ENCODE assay signal across 8 mouse cellular contexts in the genomic region with DNA sequence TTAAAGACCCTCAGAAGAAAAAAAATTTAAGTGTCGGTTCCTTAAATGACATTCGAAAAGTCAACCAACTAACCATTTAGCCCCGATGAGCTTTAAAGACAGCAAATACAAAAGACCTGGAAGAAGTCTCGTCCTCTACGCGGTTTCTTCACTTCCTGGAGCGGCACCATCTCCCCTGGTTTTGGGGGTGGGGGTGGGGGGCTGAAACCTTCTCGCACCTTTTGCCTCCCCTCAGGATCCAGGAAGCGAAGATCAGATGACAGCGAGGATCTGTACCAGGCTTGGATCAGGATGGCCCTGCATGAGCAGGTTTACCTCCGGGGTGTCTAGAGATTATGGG. TPM values are rescaled to one million over a fixed set of nuclear protein-coding genes. Genes with fewer than 3 reads are reported as not detected.
A peak's percentile ranks its signal among the peaks of the same experiment; 100 is the strongest.
DNase-seq lines count a peak whose midpoint lies in the region; ATAC-seq and TF ChIP-seq lines count a peak whose summit lies in the region.

No protein-coding gene starts in this region.

- WGBS in kidney, postnatal 0 days = 5% methylated on average over 11 of the region's 11 CpGs
- WGBS in embryonic facial prominence, embryonic 11.5 days = 6% methylated on average over 11 of the region's 11 CpGs
- 5% methylated on average over 11 of the region's 11 CpGs for WGBS in hindbrain, postnatal 0 days
- WGBS in midbrain, embryonic 16.5 days = 6% methylated on average over 11 of the region's 11 CpGs

- H3K36me3 ChIP-seq in kidney, postnatal 0 days (ENCODE audit: insufficient read depth, low read length) = no peaks in the 10 kb centered on the region
- no peaks in the 10 kb centered on the region for H3K36me3 ChIP-seq in embryonic facial prominence, embryonic 11.5 days (replicated peaks; ENCODE audit: control insufficient read depth, insufficient read depth, low read depth, low read length)
- H3K36me3 ChIP-seq in hindbrain, postnatal 0 days (ENCODE audit: insufficient read depth, low read length) = no peaks in the 10 kb centered on the region
- no peaks in the 10 kb centered on the region for H3K36me3 ChIP-seq in midbrain, embryonic 16.5 days (ENCODE audit: control insufficient read depth, insufficient read depth, low read length)

- H3K27ac ChIP-seq in kidney, postnatal 0 days = no peak overlapping the region; the same call in 1 of the 2 replicates
- no peak overlapping the region for H3K27ac ChIP-seq in embryonic facial prominence, embryonic 11.5 days (replicated peaks; ENCODE audit: low read depth, low read length)
- H3K27ac ChIP-seq in hindbrain, postnatal 0 days = peak overlapping the region; percentile 97
- H3K27ac ChIP-seq in midbrain, embryonic 16.5 days (ENCODE audit: low read length) = peak overlapping the region; percentile 94

- 0 out of 2 replicates have a peak, but pooled peaks cover 5% of the 10 kb centered on the region for H3K27me3 ChIP-seq in kidney, postnatal 0 days (ENCODE audit: insufficient read depth, low read length)
- peaks cover 14% of the 10 kb centered on the region for H3K27me3 ChIP-seq in embryonic facial prominence, embryonic 11.5 days (ENCODE audit: control insufficient read depth, insufficient read depth, low read length)
- no peaks in the 10 kb centered on the region for H3K27me3 ChIP-seq in hindbrain, postnatal 0 days (ENCODE audit: insufficient read depth, low read length)
- H3K27me3 ChIP-seq in midbrain, embryonic 16.5 days (ENCODE audit: control insufficient read depth, insufficient read depth, low read depth, low read length) = peaks cover 2% of the 10 kb centered on the region; the same call in 1 of the 2 replicates

- H3K4me1 ChIP-seq in kidney, postnatal 0 days (replicated peaks; ENCODE audit: insufficient read depth, low read length) = peaks cover 13% of the 10 kb centered on the region
- no peaks in the 10 kb centered on the region; the same call in 1 of the 2 replicates for H3K4me1 ChIP-seq in embryonic facial prominence, embryonic 11.5 days (ENCODE audit: control insufficient read depth, insufficient read depth, low read length)
- peaks cover 4% of the 10 kb centered on the region for H3K4me1 ChIP-seq in hindbrain, postnatal 0 days (ENCODE audit: insufficient read depth, low read length)
- peaks cover 7% of the 10 kb centered on the region; the same call in 1 of the 2 replicates for H3K4me1 ChIP-seq in midbrain, embryonic 16.5 days (ENCODE audit: control insufficient read depth, insufficient read depth, low read length)

- TF ChIP-seq CTCF in kidney, postnatal 0 days (IDR thresholded peaks at IDR 0.05; ENCODE audit: low read depth) = no peak
- TF ChIP-seq CTCF in hindbrain, postnatal 0 days (IDR thresholded peaks at IDR 0.05; ENCODE audit: low read depth) = no peak

- peak overlapping the region; percentile 55; the same call in 1 of the 2 replicates for H3K9ac ChIP-seq in kidney, postnatal 0 days (ENCODE audit: low read depth, low read length)
- peak overlapping the region; percentile 67 for H3K9ac ChIP-seq in embryonic facial prominence, embryonic 11.5 days (replicated peaks; ENCODE audit: low read length)
- peak overlapping the region; percentile 87 for H3K9ac ChIP-seq in hindbrain, postnatal 0 days (replicated peaks; ENCODE audit: low read length)
- peak overlapping the region; percentile 87 for H3K9ac ChIP-seq in midbrain, embryonic 16.5 days (ENCODE audit: low read depth, low read length)

- DNase-seq in kidney, postnatal 0 days (ENCODE audit: low spot score) = no peak
- no peak for DNase-seq in kidney, postnatal 25 days
- DNase-seq in embryonic facial prominence, embryonic 11.5 days (ENCODE audit: low spot score) = no peak
- peak; percentile 11 for DNase-seq in hindbrain, postnatal 0 days (ENCODE audit: low spot score)
- DNase-seq in right cerebral cortex, postnatal 4 days = no peak
- no peak for DNase-seq in adrenal gland, postnatal 14 days
- DNase-seq in thymus, postnatal 0 days (ENCODE audit: low spot score) = no peak

- no peaks in the 10 kb centered on the region for H3K9me3 ChIP-seq in kidney, postnatal 0 days (replicated peaks; ENCODE audit: low read length)
- no peaks in the 10 kb centered on the region for H3K9me3 ChIP-seq in embryonic facial prominence, embryonic 11.5 days (replicated peaks; ENCODE audit: control insufficient read depth, low read length)
- H3K9me3 ChIP-seq in hindbrain, postnatal 0 days (ENCODE audit: low read length) = no peaks in the 10 kb centered on the region
- no peaks in the 10 kb centered on the region for H3K9me3 ChIP-seq in midbrain, embryonic 16.5 days (replicated peaks; ENCODE audit: control insufficient read depth, low read length, poor library complexity, severe bottlenecking)

- peak overlapping the region; percentile 85 for H3K4me2 ChIP-seq in kidney, postnatal 0 days (ENCODE audit: low read length)
- H3K4me2 ChIP-seq in embryonic facial prominence, embryonic 11.5 days (ENCODE audit: low read depth, low read length) = peak overlapping the region; percentile 93
- peak overlapping the region; percentile 85 for H3K4me2 ChIP-seq in hindbrain, postnatal 0 days (ENCODE audit: low read depth, low read length)
- peak overlapping the region; percentile 66 for H3K4me2 ChIP-seq in midbrain, embryonic 16.5 days (ENCODE audit: low read length)

- peak overlapping the region; percentile 47 for H3K4me3 ChIP-seq in kidney, postnatal 0 days (replicated peaks; ENCODE audit: low read depth, low read length)
- H3K4me3 ChIP-seq in embryonic facial prominence, embryonic 11.5 days (ENCODE audit: low read depth, low read length) = peak overlapping the region; percentile 61
- peak overlapping the region; percentile 71 for H3K4me3 ChIP-seq in hindbrain, postnatal 0 days (ENCODE audit: low read length)
- H3K4me3 ChIP-seq in midbrain, embryonic 16.5 days (ENCODE audit: low read depth, low read length) = peak overlapping the region; percentile 77

- no peak for ATAC-seq in kidney, postnatal 0 days (replicated peaks; ENCODE audit: low FRiP score, low read depth)
- ATAC-seq in embryonic facial prominence, embryonic 11.5 days (replicated peaks; ENCODE audit: insufficient number of reproducible peaks, low FRiP score, low TSS enrichment, low read depth) = no peak
- ATAC-seq in hindbrain, postnatal 0 days = no peak
- no peak for ATAC-seq in midbrain, embryonic 16.5 days

RNA-seq across cellular contexts. Expression of gene Bdh1, which starts 6.2 kb away (rescaled TPM):
- 79.7 and 88.8 TPM in 2 replicates for polyA plus RNA-seq in kidney, postnatal 0 days (2015; fragmentation: Nextera tagmentation; extraction: Ambion mirVana)
- polyA plus RNA-seq in embryonic facial prominence, embryonic 11.5 days (2014; fragmentation: Nextera tagmentation; extraction: Ambion mirVana) = 18.8 and 21.0 TPM in 2 replicates
- total RNA-seq in hindbrain, postnatal 0 days (2014; rRNA removed) = 102 and 108 TPM in 2 replicates
- 134 and 137 TPM in 2 replicates for polyA plus RNA-seq in hindbrain, postnatal 0 days (2015; fragmentation: Nextera tagmentation; extraction: Ambion mirVana)
- 113 and 124 TPM in 2 replicates for polyA plus RNA-seq in midbrain, embryonic 16.5 days (2015; fragmentation: Nextera tagmentation; extraction: Ambion mirVana)
- total RNA-seq in adrenal gland, postnatal 14 days (2021) = 11.9 and 50.4 TPM in 2 replicates
- 76.1 and 78.6 TPM in 2 replicates for polyA plus RNA-seq in thymus, postnatal 0 days (2015; fragmentation: Nextera tagmentation; extraction: Ambion mirVana)

Comparison
In these comparisons a context has a peak if more than half of its experiments do, and no peak if none do; other contexts are left out.
1. H3K27ac ChIP-seq: peak in hindbrain, postnatal 0 days (single experiment) and midbrain, embryonic 16.5 days (single experiment); none in kidney, postnatal 0 days (single experiment) and embryonic facial prominence, embryonic 11.5 days (single experiment).
2. Peak in every context shown above with its lines, with median percentiles within 50 percentile points of each other: H3K4me2 ChIP-seq, H3K4me3 ChIP-seq and H3K9ac ChIP-seq.